Mouse (Mus musculus): ENCODE results near the gene Fancd2os. TPM values are rescaled to one million over a fixed set of nuclear protein-coding genes. Genes with fewer than 3 reads are reported as not detected.

Fancd2os gene
- polyA plus RNA-seq, 1 experiment: 29.9 TPM

- no peaks in the 10 kb centered on the region for H3K27me3 ChIP-seq (ENCODE audit: control insufficient read depth, insufficient read depth, low read length)
- TF ChIP-seq CTCF (IDR thresholded peaks at IDR 0.05; ENCODE audit: control insufficient read depth, insufficient read depth, insufficient replicate concordance, low read depth, low read length) (no peak), POLR2A (IDR thresholded peaks at IDR 0.05; ENCODE audit: control insufficient read depth, low read depth, low read length) (no peak)
- peaks cover 4% of the 10 kb centered on the region for H3K36me3 ChIP-seq (ENCODE audit: control insufficient read depth, insufficient read depth, low read length)
- no peaks in the 10 kb centered on the region for H3K4me1 ChIP-seq (ENCODE audit: control insufficient read depth, insufficient read depth, low read length)
- H3K27ac ChIP-seq (ENCODE audit: control insufficient read depth, insufficient read depth, low read depth, low read length): no peak overlapping the region
- no peak overlapping the region for H3K4me3 ChIP-seq (ENCODE audit: control insufficient read depth, low read depth, low read length)
Measured at GRCm38 (mm10) chr6:113586466-113587183, 13.9 kb downstream of the Fancd2os start.

- TF ChIP-seq CTCF (IDR thresholded peaks at IDR 0.05; ENCODE audit: control insufficient read depth, insufficient read depth, insufficient replicate concordance, low read depth, low read length) (no peak), POLR2A (IDR thresholded peaks at IDR 0.05; ENCODE audit: control insufficient read depth, low read depth, low read length) (no peak)
- peaks cover 4% of the 10 kb centered on the region for H3K36me3 ChIP-seq (ENCODE audit: control insufficient read depth, insufficient read depth, low read length)
- no peaks in the 10 kb centered on the region for H3K27me3 ChIP-seq (ENCODE audit: control insufficient read depth, insufficient read depth, low read length)
- no peak overlapping the region for H3K4me3 ChIP-seq (ENCODE audit: control insufficient read depth, low read depth, low read length)
- H3K27ac ChIP-seq (ENCODE audit: control insufficient read depth, insufficient read depth, low read depth, low read length): no peak overlapping the region
- no peaks in the 10 kb centered on the region for H3K4me1 ChIP-seq (ENCODE audit: control insufficient read depth, insufficient read depth, low read length)
Measured at GRCm38 (mm10) chr6:113585065-113585464, 15.4 kb downstream of the Fancd2os start.

GRCm38 (mm10) chr6:113583023-113583422 lies 17.5 kb downstream of the Fancd2os start:
- H3K36me3 ChIP-seq (ENCODE audit: control insufficient read depth, insufficient read depth, low read length): peaks cover 4% of the 10 kb centered on the region
- H3K4me1 ChIP-seq (ENCODE audit: control insufficient read depth, insufficient read depth, low read length): no peaks in the 10 kb centered on the region
- TF ChIP-seq CTCF (IDR thresholded peaks at IDR 0.05; ENCODE audit: control insufficient read depth, insufficient read depth, insufficient replicate concordance, low read depth, low read length) (no peak), POLR2A (IDR thresholded peaks at IDR 0.05; ENCODE audit: control insufficient read depth, low read depth, low read length) (no peak)
- no peak overlapping the region for H3K4me3 ChIP-seq (ENCODE audit: control insufficient read depth, low read depth, low read length)
- no peaks in the 10 kb centered on the region for H3K27me3 ChIP-seq (ENCODE audit: control insufficient read depth, insufficient read depth, low read length)
- no peak overlapping the region for H3K27ac ChIP-seq (ENCODE audit: control insufficient read depth, insufficient read depth, low read depth, low read length)

- no peaks in the 10 kb centered on the region for H3K4me1 ChIP-seq (ENCODE audit: control insufficient read depth, insufficient read depth, low read length)
- H3K36me3 ChIP-seq (ENCODE audit: control insufficient read depth, insufficient read depth, low read length): no peaks in the 10 kb centered on the region; the same call in none of the 2 replicates
- TF ChIP-seq CTCF (IDR thresholded peaks at IDR 0.05; ENCODE audit: control insufficient read depth, insufficient read depth, insufficient replicate concordance, low read depth, low read length): no peak
- TF ChIP-seq POLR2A (IDR thresholded peaks at IDR 0.05; ENCODE audit: control insufficient read depth, low read depth, low read length): no peak
- no peak overlapping the region for H3K4me3 ChIP-seq (ENCODE audit: control insufficient read depth, low read depth, low read length)
- H3K27me3 ChIP-seq (ENCODE audit: control insufficient read depth, insufficient read depth, low read length): no peaks in the 10 kb centered on the region
- H3K27ac ChIP-seq (ENCODE audit: control insufficient read depth, insufficient read depth, low read depth, low read length): no peak overlapping the region
Measured at GRCm38 (mm10) chr6:113579306-113579705, 21.2 kb downstream of the Fancd2os start.

GRCm38 (mm10) chr6:113576044-113576443 lies 24.5 kb downstream of the Fancd2os start:
- TF ChIP-seq CTCF (IDR thresholded peaks at IDR 0.05; ENCODE audit: control insufficient read depth, insufficient read depth, insufficient replicate concordance, low read depth, low read length): no peak
- no peak for TF ChIP-seq POLR2A (IDR thresholded peaks at IDR 0.05; ENCODE audit: control insufficient read depth, low read depth, low read length)
- H3K36me3 ChIP-seq (ENCODE audit: control insufficient read depth, insufficient read depth, low read length): peaks cover 4% of the 10 kb centered on the region
- no peaks in the 10 kb centered on the region for H3K4me1 ChIP-seq (ENCODE audit: control insufficient read depth, insufficient read depth, low read length)
- no peak overlapping the region for H3K4me3 ChIP-seq (ENCODE audit: control insufficient read depth, low read depth, low read length)
- no peak overlapping the region for H3K27ac ChIP-seq (ENCODE audit: control insufficient read depth, insufficient read depth, low read depth, low read length)
- no peaks in the 10 kb centered on the region for H3K27me3 ChIP-seq (ENCODE audit: control insufficient read depth, insufficient read depth, low read length)

GRCm38 (mm10) chr6:113564557-113564956 lies 36.0 kb downstream of the Fancd2os start:
- no peak overlapping the region for H3K4me3 ChIP-seq (ENCODE audit: control insufficient read depth, low read depth, low read length)
- no peaks in the 10 kb centered on the region for H3K4me1 ChIP-seq (ENCODE audit: control insufficient read depth, insufficient read depth, low read length)
- no peak overlapping the region for H3K27ac ChIP-seq (ENCODE audit: control insufficient read depth, insufficient read depth, low read depth, low read length)
- TF ChIP-seq CTCF (IDR thresholded peaks at IDR 0.05; ENCODE audit: control insufficient read depth, insufficient read depth, insufficient replicate concordance, low read depth, low read length): no peak
- no peak for TF ChIP-seq POLR2A (IDR thresholded peaks at IDR 0.05; ENCODE audit: control insufficient read depth, low read depth, low read length)
- no peaks in the 10 kb centered on the region for H3K27me3 ChIP-seq (ENCODE audit: control insufficient read depth, insufficient read depth, low read length)
- H3K36me3 ChIP-seq (ENCODE audit: control insufficient read depth, insufficient read depth, low read length): peaks cover 6% of the 10 kb centered on the region

GRCm38 (mm10) chr6:113559736-113560135 lies 40.8 kb downstream of the Fancd2os start:
- no peaks in the 10 kb centered on the region for H3K27me3 ChIP-seq (ENCODE audit: control insufficient read depth, insufficient read depth, low read length)
- H3K27ac ChIP-seq (ENCODE audit: control insufficient read depth, insufficient read depth, low read depth, low read length): no peak overlapping the region
- TF ChIP-seq POLR2A (IDR thresholded peaks at IDR 0.05; ENCODE audit: control insufficient read depth, low read depth, low read length): no peak
- TF ChIP-seq CTCF (IDR thresholded peaks at IDR 0.05; ENCODE audit: control insufficient read depth, insufficient read depth, insufficient replicate concordance, low read depth, low read length): no peak
- H3K36me3 ChIP-seq (ENCODE audit: control insufficient read depth, insufficient read depth, low read length): peaks cover 4% of the 10 kb centered on the region
- H3K4me1 ChIP-seq (ENCODE audit: control insufficient read depth, insufficient read depth, low read length): no peaks in the 10 kb centered on the region
- H3K4me3 ChIP-seq (ENCODE audit: control insufficient read depth, low read depth, low read length): no peak overlapping the region

Other genes starting within 250 kb of the Fancd2os start
- 42.3 and 50.3 TPM in 2 replicates for gene Tada3, start 222.8 kb downstream of the Fancd2os start, polyA plus RNA-seq (2012; rRNA removed)
- 14.4 and 15.3 TPM in 2 replicates for gene Arpc4, start 222.6 kb downstream of the Fancd2os start, polyA plus RNA-seq (2012; rRNA removed)
- gene Ttll3, start 211.5 kb downstream of the Fancd2os start, polyA plus RNA-seq (2012; rRNA removed): 133 and 137 TPM in 2 replicates
- gene Rpusd3, start 181.4 kb downstream of the Fancd2os start, polyA plus RNA-seq (2012; rRNA removed): 28.3 and 32.4 TPM in 2 replicates
- 1.7 and 5.7 TPM in 2 replicates for gene Cidec, start 165.0 kb downstream of the Fancd2os start, polyA plus RNA-seq (2012; rRNA removed)
- 51.8 and 62.2 TPM in 2 replicates for gene Jagn1, start 158.1 kb downstream of the Fancd2os start, polyA plus RNA-seq (2012; rRNA removed)
- gene Il17re, start 142.2 kb downstream of the Fancd2os start, polyA plus RNA-seq (2012; rRNA removed): 6.1 and 7.8 TPM in 2 replicates
- gene Il17rc, start 129.3 kb downstream of the Fancd2os start, polyA plus RNA-seq (2012; rRNA removed): 3.7 and 4.9 TPM in 2 replicates
- 4.6 and 5.0 TPM in 2 replicates for gene Creld1, start 117.4 kb downstream of the Fancd2os start, polyA plus RNA-seq (2012; rRNA removed)
- 0.05 and 0.19 TPM in 2 replicates for gene Prrt3, start 98.8 kb downstream of the Fancd2os start, polyA plus RNA-seq (2012; rRNA removed)
- 30.9 and 32.9 TPM in 2 replicates for gene Emc3, start 69.1 kb downstream of the Fancd2os start, polyA plus RNA-seq (2012; rRNA removed)
- 17.7 and 19.5 TPM in 2 replicates for gene Fancd2, start 69.0 kb downstream of the Fancd2os start, polyA plus RNA-seq (2012; rRNA removed)
- gene Brk1, start 4.1 kb upstream of the Fancd2os start, polyA plus RNA-seq (2012; rRNA removed): 60.9 and 70.2 TPM in 2 replicates
- gene Vhl, start 23.2 kb upstream of the Fancd2os start, polyA plus RNA-seq (2012; rRNA removed): 222 and 254 TPM in 2 replicates
- 2.4 and 3.3 TPM in 2 replicates for gene Irak2, start 37.8 kb upstream of the Fancd2os start, polyA plus RNA-seq (2012; rRNA removed)
- 14.2 and 15.9 TPM in 2 replicates for gene Tatdn2, start 96.3 kb upstream of the Fancd2os start, polyA plus RNA-seq (2012; rRNA removed)
- gene Ghrl, start 119.2 kb upstream of the Fancd2os start, polyA plus RNA-seq (2012; rRNA removed): 108 and 119 TPM in 2 replicates
- gene Sec13, start 140.0 kb upstream of the Fancd2os start, polyA plus RNA-seq (2012; rRNA removed): 113 and 114 TPM in 2 replicates